Mouse (Mus musculus): ENCODE measurements around the gene Gdf15. TPM values are rescaled to one million over a fixed set of nuclear protein-coding genes. Genes with fewer than 3 reads are reported as not detected.

Gene Gdf15
- polyA plus RNA-seq, 1 experiment from 2014 or later, result 0.22 TPM

DNA sequence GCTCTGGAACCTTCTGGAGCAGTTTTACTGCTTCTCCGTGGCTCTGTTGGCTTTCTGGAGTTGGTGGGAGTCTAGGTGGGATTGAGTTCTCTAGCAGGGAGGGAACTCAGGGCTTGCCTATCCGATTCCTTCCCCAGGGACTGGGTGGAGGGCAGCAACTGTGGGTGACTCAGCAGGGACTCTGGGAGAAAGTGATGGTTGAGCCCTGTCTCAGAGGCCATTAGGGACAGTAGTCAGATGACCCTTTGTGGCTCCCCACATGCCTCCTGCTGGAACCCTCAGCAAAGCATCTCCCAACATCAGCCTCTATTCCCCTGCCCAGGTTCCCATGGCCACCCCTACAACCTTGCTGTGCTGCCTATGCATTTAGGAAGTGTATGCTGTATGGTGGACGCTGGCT is 10.8 kb upstream of the Gdf15 start:
- Histone ChIP-seq H3K4me2 (no peak overlapping the region), H3K9me3 (replicated peaks) (no peaks in the 10 kb centered on the region), H3K9ac (replicated peaks) (no peak overlapping the region), H3K36me3 (no peaks in the 10 kb centered on the region), H3K27ac (replicated peaks) (no peak overlapping the region), H3K4me3 (replicated peaks) (no peak overlapping the region), H3K4me1 (peaks cover 18% of the 10 kb centered on the region), H3K27me3 (replicated peaks) (no peaks in the 10 kb centered on the region)
- no peak for ATAC-seq (ENCODE audit: low FRiP score)
- WGBS, result 77% methylated on average over 3 of the region's 3 CpGs

DNA sequence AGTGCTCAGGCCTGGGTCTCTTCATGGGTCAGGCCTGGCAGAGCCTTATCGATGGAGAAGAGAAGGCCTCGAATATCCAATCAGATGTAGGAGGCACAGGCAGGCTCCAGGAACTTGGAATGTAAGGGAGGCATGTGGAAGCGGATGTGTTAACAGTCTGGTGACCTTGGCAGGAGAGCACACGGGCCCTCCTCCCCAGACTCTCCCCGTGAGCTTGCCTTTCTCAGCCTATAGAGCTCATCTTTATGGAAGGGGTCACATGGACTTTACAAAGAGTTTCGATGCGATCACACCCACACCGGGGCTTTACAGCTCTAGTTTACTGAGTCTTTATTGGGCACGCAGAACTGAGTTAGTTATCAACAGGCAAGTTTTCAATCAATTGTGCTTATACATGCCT is 6.5 kb upstream of the Gdf15 start:
- no peaks in the 10 kb centered on the region for H3K9me3 ChIP-seq (replicated peaks)
- ATAC-seq (ENCODE audit: low FRiP score), result no peak
- no peaks in the 10 kb centered on the region for H3K27me3 ChIP-seq (replicated peaks)
- no peak overlapping the region for H3K4me3 ChIP-seq (replicated peaks)
- H3K9ac ChIP-seq (replicated peaks), result no peak overlapping the region
- no peak overlapping the region for H3K27ac ChIP-seq (replicated peaks)
- 76% methylated on average over 9 of the region's 9 CpGs for WGBS
- H3K4me2 ChIP-seq, result no peak overlapping the region
- peaks cover 8% of the 10 kb centered on the region; the same call in 1 of the 2 replicates for H3K4me1 ChIP-seq
- no peaks in the 10 kb centered on the region for H3K36me3 ChIP-seq

DNA sequence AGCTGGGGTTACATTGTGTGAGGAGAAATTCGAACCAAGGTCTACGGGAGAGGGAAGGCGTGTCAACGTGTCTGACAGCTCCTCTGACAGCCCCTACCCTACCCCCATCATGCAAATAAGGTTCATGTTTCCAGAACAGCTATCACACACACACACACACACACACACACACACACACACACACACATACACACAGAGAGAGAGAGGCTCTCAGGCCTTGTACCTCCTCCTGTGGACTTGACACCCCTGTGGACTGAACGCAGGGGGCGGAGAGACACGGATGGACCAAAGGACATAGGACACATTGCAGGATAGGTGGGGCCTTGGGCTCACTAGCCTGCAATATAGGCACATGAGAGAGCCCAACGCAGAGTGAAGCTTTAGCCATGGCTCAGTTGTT is 4.6 kb upstream of the Gdf15 start:
- H3K4me3 ChIP-seq (replicated peaks), result no peak overlapping the region
- H3K4me2 ChIP-seq, result no peak overlapping the region
- H3K27ac ChIP-seq (replicated peaks), result no peak overlapping the region
- no peaks in the 10 kb centered on the region for H3K27me3 ChIP-seq (replicated peaks)
- H3K9ac ChIP-seq (replicated peaks), result no peak overlapping the region
- H3K36me3 ChIP-seq, result no peaks in the 10 kb centered on the region
- H3K9me3 ChIP-seq (replicated peaks), result no peaks in the 10 kb centered on the region
- peaks cover 8% of the 10 kb centered on the region; the same call in 1 of the 2 replicates for H3K4me1 ChIP-seq
- no peak for ATAC-seq (ENCODE audit: low FRiP score)
- 63% methylated on average over 8 of the region's 8 CpGs for WGBS

DNA sequence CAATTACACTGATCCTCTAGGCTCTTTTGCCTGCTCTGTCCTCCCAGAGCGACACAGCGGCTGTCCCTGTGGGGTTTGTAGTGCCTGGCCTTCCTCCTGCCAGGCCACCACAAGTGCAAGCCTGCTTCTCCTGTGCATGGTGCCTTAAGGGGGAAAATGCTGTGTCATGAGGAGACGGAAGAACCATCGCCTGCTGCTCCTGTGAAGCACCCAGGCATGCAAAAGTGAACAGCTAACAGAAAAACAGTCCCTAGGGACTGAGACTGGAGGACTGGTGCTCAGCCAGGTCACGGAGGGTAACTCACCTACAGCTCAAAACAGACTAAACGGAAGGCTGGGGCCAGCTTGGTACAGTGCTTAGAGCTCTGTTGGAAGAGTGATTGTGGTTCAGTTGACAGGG is 3.3 kb upstream of the Gdf15 start:
- H3K9me3 ChIP-seq (replicated peaks), result no peaks in the 10 kb centered on the region
- H3K4me1 ChIP-seq, result peaks cover 17% of the 10 kb centered on the region
- ATAC-seq (ENCODE audit: low FRiP score), result no peak
- no peak overlapping the region for H3K4me3 ChIP-seq (replicated peaks)
- H3K36me3 ChIP-seq, result no peaks in the 10 kb centered on the region
- no peak overlapping the region for H3K9ac ChIP-seq (replicated peaks)
- WGBS, result 72% methylated on average over 6 of the region's 6 CpGs
- no peak overlapping the region for H3K4me2 ChIP-seq
- no peak overlapping the region for H3K27ac ChIP-seq (replicated peaks)
- H3K27me3 ChIP-seq (replicated peaks), result peaks cover 9% of the 10 kb centered on the region; the same call in 1 of the 2 replicates

DNA sequence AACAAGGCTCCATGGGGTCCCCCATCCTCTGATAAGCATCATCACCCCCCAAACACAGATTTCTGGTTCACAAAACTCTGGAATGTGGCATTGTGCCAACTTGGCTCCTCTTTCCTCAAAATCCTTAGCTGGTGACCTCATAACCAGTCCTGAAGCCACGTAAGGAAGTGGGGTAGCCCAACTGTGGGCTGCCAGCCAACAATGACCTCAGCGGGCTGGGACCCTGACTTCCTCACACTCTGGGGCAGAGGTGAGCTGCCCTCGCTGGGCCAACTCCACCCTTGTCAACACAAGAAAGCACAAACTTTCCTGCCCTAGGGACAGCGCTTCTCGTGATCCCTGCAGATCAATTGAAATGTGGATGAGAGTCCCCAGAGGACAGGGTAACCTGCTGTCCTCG is 1.8 kb upstream of the Gdf15 start:
- Histone ChIP-seq H3K9ac (replicated peaks) (no peak overlapping the region), H3K9me3 (replicated peaks) (no peaks in the 10 kb centered on the region), H3K27ac (replicated peaks) (no peak overlapping the region), H3K36me3 (no peaks in the 10 kb centered on the region), H3K27me3 (replicated peaks) (peaks cover 9% of the 10 kb centered on the region; the same call in 1 of the 2 replicates), H3K4me3 (replicated peaks) (no peak overlapping the region), H3K4me1 (peaks cover 30% of the 10 kb centered on the region), H3K4me2 (no peak overlapping the region)
- WGBS, result 61% methylated on average over 6 of the region's 6 CpGs
- no peak for ATAC-seq (ENCODE audit: low FRiP score)

DNA sequence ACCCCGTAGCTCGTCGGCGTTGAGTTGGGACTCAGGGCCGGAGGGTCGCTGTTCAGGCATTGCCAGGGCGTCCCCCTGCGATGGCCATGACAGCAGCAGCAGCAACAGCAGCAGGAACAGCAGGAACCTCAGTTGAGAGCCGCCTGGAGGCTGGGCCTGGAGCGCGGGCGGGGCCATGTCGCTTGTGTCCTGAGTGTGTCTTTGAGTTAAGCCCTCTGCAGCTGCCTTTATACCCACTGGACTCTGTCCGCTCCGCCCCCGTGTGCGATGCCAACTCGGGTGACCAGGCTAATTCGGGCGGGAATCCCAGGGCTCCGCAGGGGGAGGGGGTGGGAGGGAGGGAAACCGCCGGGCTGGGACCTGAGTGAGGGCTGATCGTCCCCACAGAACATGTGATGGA is 820 bp downstream of the Gdf15 start:
- Histone ChIP-seq H3K27ac (replicated peaks) (no peak overlapping the region), H3K27me3 (replicated peaks) (peaks cover 9% of the 10 kb centered on the region; the same call in 1 of the 2 replicates), H3K36me3 (no peaks in the 10 kb centered on the region), H3K4me2 (no peak overlapping the region; the same call in 1 of the 2 replicates), H3K9ac (replicated peaks) (no peak overlapping the region), H3K4me1 (peaks cover 28% of the 10 kb centered on the region), H3K9me3 (replicated peaks) (no peaks in the 10 kb centered on the region), H3K4me3 (replicated peaks) (no peak overlapping the region)
- 20% methylated on average over 24 of the region's 24 CpGs for WGBS
- no peak for ATAC-seq (ENCODE audit: low FRiP score)

DNA sequence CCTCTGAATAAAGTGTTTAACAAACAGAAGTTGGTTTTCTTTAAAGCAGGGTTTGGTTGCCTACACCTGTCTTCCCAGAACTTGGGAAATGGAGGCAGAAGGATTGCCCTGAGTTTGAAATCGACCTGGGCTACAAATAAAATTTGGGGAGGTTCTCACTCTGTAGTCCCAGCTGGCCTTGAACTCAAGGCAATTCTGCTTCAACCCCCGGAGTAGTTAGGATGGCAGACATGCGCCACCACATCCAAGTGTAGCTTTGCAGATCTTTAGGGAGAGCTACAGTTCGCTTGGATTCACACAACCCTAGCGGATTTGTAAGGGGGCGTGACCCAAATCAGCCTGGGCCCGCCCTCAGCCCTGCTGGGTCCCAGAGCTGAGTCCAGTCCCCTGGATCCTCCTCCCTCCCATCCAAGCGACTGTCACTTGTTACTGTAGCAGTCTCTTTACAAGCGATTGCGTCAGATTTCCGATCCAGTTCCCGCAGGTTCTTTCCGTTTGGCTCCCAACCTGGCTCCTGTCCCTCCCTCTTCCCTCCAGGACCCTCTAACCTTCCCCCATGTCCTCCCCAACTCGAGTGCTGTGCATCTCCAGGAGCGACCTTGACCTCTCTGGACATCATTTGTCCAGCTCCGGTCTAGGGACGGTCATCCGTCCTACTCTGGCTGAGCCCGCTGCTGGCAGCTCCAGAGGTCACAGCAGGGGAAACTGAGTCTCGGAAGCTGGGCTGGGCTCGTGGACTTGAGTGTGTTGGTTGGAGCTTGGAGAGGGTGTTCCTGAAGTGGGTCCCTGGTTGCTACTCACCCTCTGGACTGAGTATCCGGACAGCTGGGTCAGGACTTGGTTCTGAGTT is 1.5 kb downstream of the Gdf15 start:
- Histone ChIP-seq H3K9ac (replicated peaks) (peak overlapping the region; percentile 28; the same call in 1 of the 2 replicates), H3K27ac (replicated peaks) (0 out of 2 replicates have a peak overlapping the region, but pooled peaks have one; percentile 76), H3K27me3 (replicated peaks) (peaks cover 9% of the 10 kb centered on the region; the same call in 1 of the 2 replicates), H3K4me3 (replicated peaks) (no peak overlapping the region), H3K9me3 (replicated peaks) (no peaks in the 10 kb centered on the region), H3K4me1 (peaks cover 28% of the 10 kb centered on the region), H3K4me2 (peak overlapping the region; percentile 78), H3K36me3 (no peaks in the 10 kb centered on the region)
- no peak for ATAC-seq (ENCODE audit: low FRiP score)
- 15% methylated on average over 22 of the region's 22 CpGs for WGBS

DNA sequence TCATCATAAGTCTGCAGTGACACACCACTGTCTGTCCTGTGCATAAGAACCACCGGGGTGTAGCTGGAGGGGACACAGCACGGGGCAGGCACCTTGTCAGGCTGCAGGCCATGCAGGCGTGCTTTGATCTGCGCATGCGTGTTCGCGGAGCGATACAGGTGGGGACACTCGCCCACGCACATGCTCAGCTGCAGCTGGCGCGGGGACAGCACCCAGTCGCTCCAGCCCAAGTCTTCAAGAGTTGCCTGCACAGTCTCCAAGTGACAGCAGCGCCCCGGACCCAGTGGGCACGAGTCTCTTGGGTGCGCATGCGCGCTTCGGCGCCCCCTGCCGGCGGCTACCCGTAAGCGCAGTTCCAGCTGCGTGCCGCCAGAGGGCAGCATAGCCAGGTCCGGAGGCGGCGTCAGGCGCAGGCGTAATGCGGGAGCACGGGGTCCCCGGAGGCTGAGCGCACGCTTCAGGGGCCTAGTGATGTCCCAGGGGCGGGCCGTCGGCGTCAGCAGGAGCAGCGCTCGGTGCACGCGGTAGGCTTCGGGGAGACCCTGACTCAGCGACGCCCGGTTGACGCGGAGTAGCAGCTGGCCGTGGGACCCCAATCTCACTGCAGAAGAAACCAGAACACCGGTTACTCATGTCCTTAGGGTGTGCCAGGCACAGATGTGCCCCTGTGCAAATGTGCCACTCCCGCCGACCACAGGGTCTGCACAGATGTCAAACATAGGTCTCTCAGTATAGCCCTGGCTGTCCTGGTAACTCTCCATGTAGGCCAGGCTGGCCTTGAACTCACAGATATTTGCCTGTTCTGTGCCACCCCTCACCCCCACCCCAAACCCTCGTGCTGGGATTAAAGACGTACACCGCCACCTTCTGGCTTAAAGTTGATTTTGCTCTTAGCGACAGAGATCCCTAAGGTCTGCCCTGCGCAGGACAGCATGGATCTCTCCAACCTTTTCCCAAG is 2.4 kb downstream of the Gdf15 start:
- ATAC-seq (ENCODE audit: low FRiP score), result peak; percentile 91
- Histone ChIP-seq H3K4me2 (peak overlapping the region; percentile 78), H3K36me3 (no peaks in the 10 kb centered on the region), H3K27me3 (replicated peaks) (peaks cover 9% of the 10 kb centered on the region; the same call in 1 of the 2 replicates), H3K9ac (replicated peaks) (peak overlapping the region; percentile 51), H3K4me3 (replicated peaks) (peak overlapping the region; percentile 50), H3K9me3 (replicated peaks) (no peaks in the 10 kb centered on the region), H3K27ac (replicated peaks) (peak overlapping the region; percentile 76), H3K4me1 (peaks cover 28% of the 10 kb centered on the region)
- WGBS, result under 1% methylated on average over 60 of the region's 60 CpGs

DNA sequence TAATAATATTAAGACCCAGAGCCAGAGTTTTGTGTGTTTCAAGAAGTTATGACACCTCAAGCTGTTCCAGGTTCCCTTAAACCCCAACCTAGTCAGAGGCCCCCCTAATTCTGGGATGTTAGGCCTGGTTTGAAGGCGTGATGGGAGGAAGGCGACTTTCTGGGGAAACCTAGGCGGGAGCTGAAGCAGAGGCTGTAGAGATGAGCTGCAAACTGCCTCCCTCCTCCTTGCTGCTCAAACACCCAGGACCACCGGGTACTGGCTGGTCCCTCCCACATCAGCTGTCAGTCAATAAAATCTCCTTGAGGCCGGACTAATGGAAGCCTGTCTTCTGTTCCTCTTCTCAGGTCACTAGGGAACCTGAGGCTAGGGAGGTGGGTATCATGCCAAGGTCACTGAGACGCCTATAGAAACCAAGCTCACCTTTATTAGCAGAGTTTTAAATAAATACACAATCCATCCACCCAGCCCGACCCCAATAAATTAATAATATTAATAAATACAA is 3.2 kb downstream of the Gdf15 start:
- Histone ChIP-seq H3K36me3 (no peaks in the 10 kb centered on the region), H3K9ac (replicated peaks) (peak overlapping the region; percentile 49), H3K4me2 (peak overlapping the region; percentile 78), H3K4me1 (peaks cover 25% of the 10 kb centered on the region), H3K27me3 (replicated peaks) (peaks cover 9% of the 10 kb centered on the region; the same call in 1 of the 2 replicates), H3K4me3 (replicated peaks) (peak overlapping the region; percentile 50), H3K27ac (replicated peaks) (peak overlapping the region; percentile 76), H3K9me3 (replicated peaks) (no peaks in the 10 kb centered on the region)
- peak; percentile 1; the same call in 1 of the 2 replicates for ATAC-seq (ENCODE audit: low FRiP score)
- WGBS, result 59% methylated on average over 7 of the region's 7 CpGs

DNA sequence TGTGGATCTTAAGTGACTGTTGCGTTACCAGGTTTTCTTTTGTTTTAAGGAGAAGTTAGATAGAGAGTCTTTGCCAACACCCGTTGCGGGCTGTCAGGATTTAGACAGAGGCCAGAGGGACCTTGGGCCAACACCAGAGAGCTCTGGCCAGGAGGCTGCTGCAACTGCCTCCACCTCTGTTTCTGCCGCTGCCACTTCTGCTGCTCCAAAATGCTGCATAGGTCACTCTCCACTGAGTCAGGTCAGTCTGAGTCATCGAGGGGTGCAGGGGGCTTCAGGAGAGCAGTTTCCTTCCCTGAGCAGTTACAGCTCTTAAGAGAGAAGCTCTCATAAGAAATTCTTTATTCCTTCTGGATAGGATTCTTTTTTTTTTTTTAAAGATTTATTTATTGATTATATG is 5.2 kb downstream of the Gdf15 start:
- H3K4me1 ChIP-seq, result peaks cover 24% of the 10 kb centered on the region
- no peak overlapping the region for H3K27ac ChIP-seq (replicated peaks)
- H3K4me2 ChIP-seq, result no peak overlapping the region
- no peak overlapping the region for H3K4me3 ChIP-seq (replicated peaks)
- peaks cover 14% of the 10 kb centered on the region; the same call in 1 of the 2 replicates for H3K27me3 ChIP-seq (replicated peaks)
- no peaks in the 10 kb centered on the region for H3K9me3 ChIP-seq (replicated peaks)
- H3K36me3 ChIP-seq, result no peaks in the 10 kb centered on the region
- H3K9ac ChIP-seq (replicated peaks), result no peak overlapping the region
- no peak for ATAC-seq (ENCODE audit: low FRiP score)
- 83% methylated on average over 5 of the region's 5 CpGs for WGBS

DNA sequence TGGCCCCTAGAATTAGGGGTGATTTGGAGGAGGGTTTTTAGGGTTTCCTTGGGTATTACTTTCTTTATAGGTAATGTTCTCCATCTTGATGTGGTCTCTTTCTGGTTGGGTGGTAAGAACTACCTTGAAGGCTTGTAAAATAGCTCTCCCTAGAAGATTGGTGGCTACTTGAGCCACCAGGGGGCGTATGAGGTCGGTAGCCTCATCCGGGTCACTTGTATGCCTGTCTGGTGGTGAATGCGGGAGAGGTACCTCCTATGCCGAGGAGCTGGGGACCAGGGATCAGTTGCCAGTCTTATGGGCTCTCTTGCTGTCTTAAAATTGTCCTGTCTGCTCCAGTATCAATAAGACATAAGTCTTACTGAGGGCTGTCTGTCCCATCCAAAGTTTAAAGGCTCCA is 7.2 kb downstream of the Gdf15 start:
- Histone ChIP-seq H3K9me3 (replicated peaks) (no peaks in the 10 kb centered on the region), H3K4me3 (replicated peaks) (no peak overlapping the region), H3K4me1 (peaks cover 11% of the 10 kb centered on the region), H3K9ac (replicated peaks) (no peak overlapping the region), H3K27ac (replicated peaks) (no peak overlapping the region), H3K27me3 (replicated peaks) (peaks cover 5% of the 10 kb centered on the region; the same call in 1 of the 2 replicates), H3K36me3 (no peaks in the 10 kb centered on the region), H3K4me2 (no peak overlapping the region)
- ATAC-seq (ENCODE audit: low FRiP score), result no peak
- 23% methylated on average over 5 of the region's 5 CpGs for WGBS
